Comparison of ENCODE assay signal across 9 mouse cellular contexts in genomic region chr3:152213416-152213815, GRCm38 (mm10). TPM values are rescaled to one million over a fixed set of nuclear protein-coding genes. Genes with fewer than 3 reads are reported as not detected.
A peak's percentile ranks its signal among the peaks of the same experiment; 100 is the strongest.
DNase-seq lines count a peak whose midpoint lies in the region; ATAC-seq and TF ChIP-seq lines count a peak whose summit lies in the region.
"Had no signal": no experiment of that assay in that cellular context is flagged by ENCODE, and none has a peak within 500 bp of the region (broad histone marks: within the 10 kb centered on the region; RNA-seq: fewer than 3 reads in every experiment).

No protein-coding gene starts in this region.

- WGBS in kidney, embryonic 15.5 days: 41% methylated on average over 3 of the region's 3 CpGs
- 49% methylated on average over 3 of the region's 3 CpGs for WGBS in embryonic facial prominence, embryonic 13.5 days
- WGBS in intestine, embryonic 15.5 days: 40% methylated on average over 3 of the region's 3 CpGs
- 35% methylated on average over 3 of the region's 3 CpGs for WGBS in midbrain, postnatal 0 days

- peaks cover 37% of the 10 kb centered on the region for H3K36me3 ChIP-seq in kidney, embryonic 15.5 days
- H3K36me3 ChIP-seq in embryonic facial prominence, embryonic 13.5 days: peaks cover 30% of the 10 kb centered on the region
- H3K36me3 ChIP-seq in intestine, embryonic 15.5 days: peaks cover 3% of the 10 kb centered on the region
- peaks cover 11% of the 10 kb centered on the region; the same call in 1 of the 2 replicates for H3K36me3 ChIP-seq in midbrain, postnatal 0 days (ENCODE audit: insufficient read depth, low read length)

- H3K27ac ChIP-seq in kidney, embryonic 15.5 days: no peak overlapping the region
- no peak overlapping the region for H3K27ac ChIP-seq in embryonic facial prominence, embryonic 13.5 days
- no peak overlapping the region for H3K27ac ChIP-seq in intestine, embryonic 15.5 days
- no peak overlapping the region for H3K27ac ChIP-seq in midbrain, postnatal 0 days (ENCODE audit: low read depth, low read length)

- no peaks in the 10 kb centered on the region for H3K9me3 ChIP-seq in kidney, embryonic 15.5 days (replicated peaks)
- no peaks in the 10 kb centered on the region for H3K9me3 ChIP-seq in embryonic facial prominence, embryonic 13.5 days
- H3K9me3 ChIP-seq in intestine, embryonic 15.5 days: no peaks in the 10 kb centered on the region
- H3K9me3 ChIP-seq in midbrain, postnatal 0 days (ENCODE audit: low read length): no peaks in the 10 kb centered on the region

- H3K4me3 ChIP-seq in kidney, embryonic 15.5 days (replicated peaks): peak overlapping the region; percentile 97
- peak overlapping the region; percentile 98 for H3K4me3 ChIP-seq in embryonic facial prominence, embryonic 13.5 days
- no peak overlapping the region for H3K4me3 ChIP-seq in intestine, embryonic 15.5 days (replicated peaks)
- peak overlapping the region; percentile 13; the same call in 1 of the 2 replicates for H3K4me3 ChIP-seq in midbrain, postnatal 0 days (ENCODE audit: low read depth, low read length)

- peak overlapping the region; percentile 81 for H3K4me2 ChIP-seq in kidney, embryonic 15.5 days
- H3K4me2 ChIP-seq in embryonic facial prominence, embryonic 13.5 days: peak overlapping the region; percentile 89
- peak overlapping the region; percentile 84 for H3K4me2 ChIP-seq in intestine, embryonic 15.5 days (replicated peaks)
- H3K4me2 ChIP-seq in midbrain, postnatal 0 days (ENCODE audit: low read depth, low read length, poor library complexity, severe bottlenecking): peak overlapping the region; percentile 34

- TF ChIP-seq CTCF in midbrain, postnatal 0 days (IDR thresholded peaks at IDR 0.05): no peak

- peaks cover 24% of the 10 kb centered on the region for H3K4me1 ChIP-seq in kidney, embryonic 15.5 days
- peaks cover 25% of the 10 kb centered on the region for H3K4me1 ChIP-seq in embryonic facial prominence, embryonic 13.5 days
- peaks cover 15% of the 10 kb centered on the region; the same call in 1 of the 2 replicates for H3K4me1 ChIP-seq in intestine, embryonic 15.5 days (replicated peaks)
- peaks cover 16% of the 10 kb centered on the region for H3K4me1 ChIP-seq in midbrain, postnatal 0 days (ENCODE audit: insufficient read depth, low read length)

- DNase-seq in kidney, postnatal 4 days: no peak
- no peak for DNase-seq in midbrain, postnatal 0 days (ENCODE audit: low spot score)
- no peak for DNase-seq in urinary bladder, postnatal 14 days (ENCODE audit: low spot score)
- no peak for DNase-seq in ovary, postnatal 14 days (ENCODE audit: low spot score)
- no peak for DNase-seq in layer of hippocampus, adult 9-11 months
- DNase-seq: right cerebral cortex, postnatal 4 days had no signal

- H3K27me3 ChIP-seq in kidney, embryonic 15.5 days: no peaks in the 10 kb centered on the region
- H3K27me3 ChIP-seq in embryonic facial prominence, embryonic 13.5 days: no peaks in the 10 kb centered on the region
- no peaks in the 10 kb centered on the region for H3K27me3 ChIP-seq in intestine, embryonic 15.5 days (replicated peaks)
- no peaks in the 10 kb centered on the region for H3K27me3 ChIP-seq in midbrain, postnatal 0 days (ENCODE audit: insufficient read depth, low read length)

- peak overlapping the region; percentile 100; the same call in 1 of the 2 replicates for H3K9ac ChIP-seq in kidney, embryonic 15.5 days
- no peak overlapping the region for H3K9ac ChIP-seq in embryonic facial prominence, embryonic 13.5 days
- no peak overlapping the region for H3K9ac ChIP-seq in intestine, embryonic 15.5 days
- H3K9ac ChIP-seq in midbrain, postnatal 0 days (replicated peaks; ENCODE audit: low read length, poor library complexity, severe bottlenecking): no peak overlapping the region

- ATAC-seq in kidney, embryonic 15.5 days (replicated peaks; ENCODE audit: low FRiP score): no peak
- ATAC-seq in embryonic facial prominence, embryonic 13.5 days (ENCODE audit: insufficient number of reproducible peaks, insufficient read depth, low FRiP score, low TSS enrichment, low read depth): no peak
- ATAC-seq in intestine, embryonic 15.5 days: no peak
- ATAC-seq in midbrain, postnatal 0 days (ENCODE audit: low FRiP score): no peak

RNA-seq across cellular contexts. Expression of gene Fubp1, which starts 3.2 kb away (rescaled TPM):
- 301 and 315 TPM in 2 replicates for polyA plus RNA-seq in kidney, embryonic 15.5 days (2015; fragmentation: Nextera tagmentation; extraction: Ambion mirVana)
- polyA plus RNA-seq in embryonic facial prominence, embryonic 13.5 days (2015; fragmentation: Nextera tagmentation; extraction: Ambion mirVana): 336 and 338 TPM in 2 replicates
- 177 and 205 TPM in 2 replicates for polyA plus RNA-seq in intestine, embryonic 15.5 days (2015; fragmentation: Nextera tagmentation; extraction: Ambion mirVana)
- total RNA-seq in midbrain, postnatal 0 days (2014; rRNA removed): 183 and 237 TPM in 2 replicates
- polyA plus RNA-seq in midbrain, postnatal 0 days (2015; fragmentation: Nextera tagmentation; extraction: Ambion mirVana): 94.6 and 127 TPM in 2 replicates

RNA-seq across cellular contexts. Expression of gene Dnajb4, which starts 3.3 kb away (rescaled TPM):
- 30.9 and 31.1 TPM in 2 replicates for polyA plus RNA-seq in kidney, embryonic 15.5 days (2015; fragmentation: Nextera tagmentation; extraction: Ambion mirVana)
- polyA plus RNA-seq in embryonic facial prominence, embryonic 13.5 days (2015; fragmentation: Nextera tagmentation; extraction: Ambion mirVana): 27.9 and 31.7 TPM in 2 replicates
- polyA plus RNA-seq in intestine, embryonic 15.5 days (2015; fragmentation: Nextera tagmentation; extraction: Ambion mirVana): 23.1 and 25.5 TPM in 2 replicates
- 43.9 and 67.2 TPM in 2 replicates for total RNA-seq in midbrain, postnatal 0 days (2014; rRNA removed)
- 47.1 and 50.3 TPM in 2 replicates for polyA plus RNA-seq in midbrain, postnatal 0 days (2015; fragmentation: Nextera tagmentation; extraction: Ambion mirVana)

RNA-seq across cellular contexts. Expression of gene Gipc2, which starts 47.4 kb away (rescaled TPM):
- 25.4 and 30.4 TPM in 2 replicates for polyA plus RNA-seq in kidney, embryonic 15.5 days (2015; fragmentation: Nextera tagmentation; extraction: Ambion mirVana)
- polyA plus RNA-seq in embryonic facial prominence, embryonic 13.5 days (2015; fragmentation: Nextera tagmentation; extraction: Ambion mirVana): 3.1 and 4.2 TPM in 2 replicates
- 171 and 172 TPM in 2 replicates for polyA plus RNA-seq in intestine, embryonic 15.5 days (2015; fragmentation: Nextera tagmentation; extraction: Ambion mirVana)
- 13.0 and 21.1 TPM in 2 replicates for total RNA-seq in midbrain, postnatal 0 days (2014; rRNA removed)
- 10.3 and 12.8 TPM in 2 replicates for polyA plus RNA-seq in midbrain, postnatal 0 days (2015; fragmentation: Nextera tagmentation; extraction: Ambion mirVana)

RNA-seq across cellular contexts. Expression of gene Nexn, which starts 52.7 kb away (rescaled TPM):
- polyA plus RNA-seq in kidney, embryonic 15.5 days (2015; fragmentation: Nextera tagmentation; extraction: Ambion mirVana): 11.3 and 12.4 TPM in 2 replicates
- 9.6 and 11.8 TPM in 2 replicates for polyA plus RNA-seq in embryonic facial prominence, embryonic 13.5 days (2015; fragmentation: Nextera tagmentation; extraction: Ambion mirVana)
- polyA plus RNA-seq in intestine, embryonic 15.5 days (2015; fragmentation: Nextera tagmentation; extraction: Ambion mirVana): 23.3 and 31.2 TPM in 2 replicates
- 0.11 and 0.28 TPM in 2 replicates for total RNA-seq in midbrain, postnatal 0 days (2014; rRNA removed)
- polyA plus RNA-seq in midbrain, postnatal 0 days (2015; fragmentation: Nextera tagmentation; extraction: Ambion mirVana): 1.5 and 2.3 TPM in 2 replicates

Comparison
In these comparisons a context has a peak if more than half of its experiments do, and no peak if none do; other contexts are left out.
1. H3K4me2 ChIP-seq: peak in every context shown above with its lines; median percentile 89 in embryonic facial prominence, embryonic 13.5 days; 84 in intestine, embryonic 15.5 days; 81 in kidney, embryonic 15.5 days; 34 in midbrain, postnatal 0 days.